Mouse (Mus musculus): ENCODE measurements around the gene Sh3glb2. TPM values are rescaled to one million over a fixed set of nuclear protein-coding genes. Genes with fewer than 3 reads are reported as not detected.
A peak's percentile ranks its signal among the peaks of the same experiment; 100 is the strongest.

Sh3glb2 gene
- polyA plus RNA-seq, 1 experiment = 259 TPM

GRCm38 (mm10) chr2:30380564-30381376, 21.6 kb upstream of the Sh3glb2 start:
- no peak for DNase-seq (ENCODE audit: low spot score)

- DNase-seq (ENCODE audit: low spot score) = no peak
Observed at GRCm38 (mm10) chr2:30379307-30379706, 20.2 kb upstream of the Sh3glb2 start.

GRCm38 (mm10) chr2:30377721-30378120, 18.6 kb upstream of the Sh3glb2 start:
- no peak for DNase-seq (ENCODE audit: low spot score)

DNA sequence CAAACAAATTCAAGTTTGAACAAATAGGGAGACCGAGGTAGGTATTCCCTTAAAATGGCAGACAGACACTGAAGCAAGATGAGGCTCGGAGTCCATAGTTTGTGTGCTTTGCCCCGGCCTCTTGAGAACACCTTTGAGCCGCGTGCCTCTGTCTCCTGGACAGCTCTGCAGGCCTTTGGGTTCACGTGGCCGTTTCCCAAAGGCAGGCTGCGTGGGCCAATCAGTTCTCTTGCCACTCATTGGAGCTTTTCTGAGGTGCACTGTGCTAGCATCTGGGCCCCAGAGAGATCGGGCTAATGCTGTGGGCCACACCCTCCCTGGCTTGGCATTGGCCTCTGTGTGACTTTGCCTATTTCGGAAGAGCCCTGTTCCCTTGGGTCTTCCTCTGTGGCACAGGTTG, 16.8 kb upstream of the Sh3glb2 start:
- DNase-seq (ENCODE audit: low spot score) = no peak

DNA sequence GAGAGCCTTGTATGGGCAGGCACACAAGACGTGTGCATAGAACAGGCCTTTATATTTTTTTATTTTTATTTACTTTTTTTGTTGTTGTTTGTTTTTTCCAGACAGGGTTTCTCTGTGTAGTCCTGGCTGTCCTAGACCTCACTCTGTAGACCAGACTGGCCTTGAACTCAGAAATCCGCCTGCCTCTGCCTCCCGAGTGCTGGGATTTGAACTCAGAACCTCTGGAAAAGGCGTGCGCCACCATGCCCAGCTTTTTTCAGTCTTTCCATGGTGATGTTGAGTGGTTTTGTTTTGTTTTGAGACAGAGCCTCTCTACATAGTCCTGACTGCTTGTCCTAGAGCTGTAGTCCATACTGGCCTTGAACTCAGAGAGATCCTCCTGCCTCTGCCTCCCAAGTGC, 13.6 kb upstream of the Sh3glb2 start:
- no peak for DNase-seq (ENCODE audit: low spot score)

- DNase-seq (ENCODE audit: low spot score) = no peak
Observed at GRCm38 (mm10) chr2:30371544-30371943, 12.4 kb upstream of the Sh3glb2 start.

- DNase-seq (ENCODE audit: low spot score) = no peak
Observed at GRCm38 (mm10) chr2:30366203-30366602, 7.1 kb upstream of the Sh3glb2 start.

- no peak for DNase-seq (ENCODE audit: low spot score)
Observed at GRCm38 (mm10) chr2:30365281-30366069, 6.3 kb upstream of the Sh3glb2 start.

DNA sequence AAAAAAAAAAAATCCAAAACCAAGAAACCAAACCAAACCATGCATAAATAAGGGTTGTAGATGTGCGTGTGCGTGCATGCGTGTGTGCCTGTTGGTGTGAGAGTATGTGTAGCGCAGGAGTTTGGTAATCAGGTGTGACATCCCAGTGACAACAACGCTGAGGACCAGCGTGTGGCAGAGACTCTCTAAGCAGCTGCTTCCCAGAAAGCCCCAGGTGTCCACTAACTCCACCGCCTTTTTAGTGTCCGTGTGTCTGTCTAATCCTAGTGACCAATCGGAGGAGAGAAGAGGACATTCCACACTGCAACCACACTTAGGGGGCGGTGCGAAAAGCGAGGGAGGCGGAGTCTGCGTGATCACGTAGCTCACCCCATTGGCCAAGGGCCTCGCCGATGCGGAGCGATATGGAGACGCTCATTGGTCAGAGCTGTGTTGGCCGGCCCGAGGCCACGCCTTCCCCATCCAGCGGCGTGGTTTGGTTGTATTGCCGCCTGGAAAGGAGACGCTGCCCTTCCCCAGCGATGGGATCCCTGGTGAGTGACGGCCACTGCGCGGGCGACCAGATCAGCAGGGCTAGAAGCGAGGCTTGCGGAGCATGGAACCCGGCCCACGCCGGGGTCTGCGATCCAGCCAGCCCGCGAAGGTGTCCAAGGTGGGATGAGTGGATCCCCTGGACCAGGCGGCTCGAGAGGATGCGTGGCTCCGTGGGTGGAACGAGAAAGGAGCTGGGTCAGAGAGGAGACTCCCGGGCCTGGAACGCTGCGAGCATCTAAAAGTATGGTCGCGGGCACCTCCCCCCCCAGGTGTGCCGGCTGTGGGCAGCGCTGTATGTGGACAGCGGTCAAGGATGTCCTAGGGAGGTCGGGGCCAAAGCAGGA, 4.9 kb upstream of the Sh3glb2 start, which contains the start of gene Miga2:
TSS of gene Miga2 (plus strand) at position 461 of the 878 bp plus-strand sequence.
- DNase-seq (ENCODE audit: low spot score) = peak; percentile 88

GRCm38 (mm10) chr2:30362865-30363264, 3.7 kb upstream of the Sh3glb2 start:
- no peak for DNase-seq (ENCODE audit: low spot score)

DNA sequence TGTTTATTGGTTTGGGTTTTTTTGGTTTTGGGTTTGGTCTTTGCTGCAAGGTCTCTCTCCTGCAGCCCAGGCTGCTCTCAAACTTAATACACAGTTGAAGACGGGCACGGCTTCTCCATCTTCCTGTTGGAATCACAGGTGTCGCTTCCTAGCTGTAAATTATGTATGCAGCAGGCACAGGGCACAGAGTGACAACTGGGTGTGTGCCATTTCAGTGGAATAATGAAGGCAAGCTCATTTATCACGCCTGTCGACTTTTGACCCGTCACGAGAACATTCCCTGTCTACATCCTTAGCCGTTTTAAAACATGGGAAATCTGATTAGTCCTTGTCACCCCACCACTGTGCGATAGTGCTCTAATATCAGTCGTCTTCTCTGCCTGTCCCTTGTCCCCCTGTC, 1.5 kb upstream of the Sh3glb2 start:
- DNase-seq (ENCODE audit: low spot score) = no peak

DNA sequence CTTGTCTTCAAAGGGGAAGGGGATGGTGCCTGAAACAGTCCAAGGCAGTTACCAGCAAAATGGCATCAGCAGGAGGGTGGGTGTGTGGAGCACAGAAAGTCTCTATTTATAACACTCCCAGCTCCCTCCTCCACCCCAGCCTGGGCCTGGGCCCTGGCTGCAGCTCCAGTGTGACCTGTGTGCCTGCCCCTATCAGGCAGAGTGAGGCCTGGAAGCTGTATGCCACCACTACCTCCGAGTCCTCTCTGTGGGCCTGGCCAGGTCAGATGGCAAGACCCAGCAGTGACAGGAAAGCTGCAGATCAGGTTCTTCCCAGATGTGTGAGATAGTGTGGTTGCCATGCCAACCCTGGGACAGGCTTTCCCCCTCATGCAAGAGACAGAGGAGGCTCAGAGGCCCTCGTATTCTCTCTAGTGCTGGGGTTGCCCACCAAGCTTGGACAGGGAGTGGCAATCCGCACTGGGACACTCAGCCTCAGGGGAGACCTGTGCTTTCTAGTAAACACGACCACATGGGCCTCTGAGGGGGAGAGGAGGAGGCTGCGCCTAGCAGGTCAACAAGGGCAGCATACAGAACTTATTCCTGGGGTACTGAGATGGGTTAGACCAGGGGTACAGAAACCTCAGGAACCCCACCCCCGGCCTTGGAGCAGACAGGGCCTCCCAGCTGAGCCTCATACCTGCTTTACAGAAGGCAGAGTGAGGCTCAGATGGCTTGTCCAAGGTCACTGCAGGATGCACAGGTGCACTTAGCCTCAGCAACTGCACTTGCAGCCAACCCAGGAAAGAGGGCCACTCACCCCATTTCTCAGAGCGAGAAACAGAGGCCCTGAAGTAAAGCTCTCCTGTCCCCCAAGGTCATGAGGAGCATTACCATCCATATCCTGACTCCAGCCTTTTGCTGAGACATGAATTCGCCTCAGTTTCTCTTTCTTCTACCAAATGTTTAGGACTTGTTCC, 1.3 kb downstream of the Sh3glb2 start:
- DNase-seq (ENCODE audit: low spot score) = no peak

DNA sequence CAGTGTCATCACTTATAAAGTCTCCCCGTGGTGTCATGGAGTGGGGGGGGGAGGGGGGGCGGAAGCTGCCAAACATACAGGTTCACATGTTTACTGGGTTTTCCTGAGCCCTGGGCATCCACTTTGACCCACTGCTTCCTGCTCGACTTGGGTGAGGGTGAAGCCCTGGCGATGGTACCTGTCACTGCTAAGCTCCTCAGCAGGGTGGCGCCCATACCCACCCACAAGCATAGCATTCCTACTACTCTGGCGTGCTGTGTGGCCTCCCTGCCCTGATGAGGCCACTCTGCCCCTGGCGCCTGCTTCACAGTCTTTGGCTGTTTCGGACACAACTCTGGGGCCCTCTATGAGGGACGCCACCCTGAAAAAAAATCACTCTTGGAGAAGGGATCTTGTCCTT, 2.2 kb downstream of the Sh3glb2 start:
- DNase-seq (ENCODE audit: low spot score) = no peak

DNA sequence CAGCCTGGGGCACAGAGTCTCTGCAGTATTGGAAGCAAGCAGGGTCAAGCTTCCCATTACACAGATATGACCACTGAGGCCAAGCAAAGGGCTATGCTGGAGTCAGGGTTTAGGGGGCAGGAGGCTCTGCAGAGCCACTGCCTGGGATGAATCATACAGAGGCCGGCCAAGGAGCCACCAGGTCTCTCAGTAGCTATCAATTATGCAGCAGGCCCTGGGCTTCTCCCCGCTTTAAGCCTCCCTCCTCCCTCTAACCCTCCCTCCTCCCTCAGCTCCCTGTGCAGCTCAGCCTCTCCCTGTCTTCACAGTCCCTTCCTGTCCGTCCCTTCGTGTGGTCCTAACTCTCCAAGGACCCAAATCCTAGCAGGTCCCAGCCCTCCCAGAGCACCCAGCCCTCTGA, 2.9 kb downstream of the Sh3glb2 start:
- no peak for DNase-seq (ENCODE audit: low spot score)

GRCm38 (mm10) chr2:30355861-30356260, 3.3 kb downstream of the Sh3glb2 start:
- no peak for DNase-seq (ENCODE audit: low spot score)

DNA sequence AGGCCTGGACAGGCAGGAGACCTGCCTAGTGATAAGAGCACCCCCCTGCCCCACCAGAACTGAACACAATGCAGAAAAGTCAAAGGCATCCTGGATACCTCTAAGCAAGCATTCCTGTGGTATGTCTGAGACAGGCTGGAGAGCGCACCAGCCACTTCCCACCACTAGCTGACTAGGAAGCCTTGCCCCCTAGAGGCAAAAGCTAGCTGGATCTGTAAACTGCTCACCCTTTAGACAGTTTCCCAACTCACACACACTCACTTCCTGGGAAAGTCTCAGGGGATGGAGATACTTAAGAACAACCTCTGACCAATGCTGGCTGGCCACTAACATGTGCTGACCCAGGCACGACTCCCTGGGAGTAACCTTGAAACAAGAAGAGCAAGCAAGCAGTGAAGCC, 8.0 kb downstream of the Sh3glb2 start:
- no peak for DNase-seq (ENCODE audit: low spot score)

DNA sequence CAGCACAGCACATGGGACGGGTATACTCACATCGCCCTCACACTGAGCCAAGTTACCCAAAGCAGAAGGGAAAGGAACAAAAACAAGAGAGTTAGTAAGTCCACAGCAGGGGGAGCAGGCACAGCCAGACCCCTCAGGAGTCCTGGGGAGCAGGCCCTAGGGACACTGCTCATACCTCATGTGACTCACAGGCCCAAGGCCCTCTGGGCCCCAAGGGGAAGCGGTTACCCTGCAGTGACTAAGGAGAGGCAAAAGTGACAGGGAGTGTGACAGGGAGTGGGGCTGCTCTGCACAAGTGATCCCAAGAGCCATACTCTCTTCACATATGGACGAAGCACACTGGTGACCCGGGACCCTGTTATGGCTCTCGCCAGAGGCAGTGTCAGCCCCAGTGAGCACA, 9.9 kb downstream of the Sh3glb2 start:
- DNase-seq (ENCODE audit: low spot score) = no peak

GRCm38 (mm10) chr2:30345971-30346676, 13.0 kb downstream of the Sh3glb2 start:
- DNase-seq (ENCODE audit: low spot score) = no peak

DNA sequence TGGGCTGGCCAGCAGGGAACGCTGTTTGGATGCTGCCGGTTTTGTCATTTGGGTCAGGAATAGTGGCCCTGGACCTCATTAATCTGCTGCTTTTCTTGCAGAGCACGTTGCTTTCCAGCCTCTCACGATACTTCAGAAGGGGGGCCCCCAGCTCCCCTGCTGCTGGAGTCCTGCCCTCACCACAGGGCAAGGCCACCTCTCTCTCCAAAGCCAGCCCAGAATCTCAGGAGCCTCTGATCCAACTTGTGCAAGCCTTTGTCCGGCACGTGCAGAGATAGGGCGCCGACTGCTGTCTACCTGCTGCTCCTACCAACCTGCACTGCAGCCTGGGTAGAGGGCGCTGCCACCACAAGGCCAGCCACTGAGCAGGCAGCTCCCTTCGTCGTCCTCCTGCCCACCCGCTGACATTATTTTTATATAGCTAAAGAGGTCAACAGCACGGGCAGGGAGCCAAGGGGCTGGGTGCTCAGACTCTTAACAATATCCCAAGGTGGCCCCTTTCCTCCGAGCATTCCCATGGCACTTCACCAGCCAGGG, 15.5 kb downstream of the Sh3glb2 start:
- no peak for DNase-seq (ENCODE audit: low spot score)

- no peak for DNase-seq (ENCODE audit: low spot score)
Observed at GRCm38 (mm10) chr2:30342544-30342943, 16.6 kb downstream of the Sh3glb2 start.
